Mouse (Mus musculus) urinary bladder, postnatal 10 days (tissue): ENCODE data around the gene Inpp5a.

Experiments used
- DNase-seq: peaks from one replicate; pipeline ENCODE4 v3.0.0; 2022; ENCODE audit warnings: low spot score

Inpp5a gene

GRCm38 (mm10) chr7:139445621-139446020, 56.7 kb downstream of the Inpp5a start:
- no peak for DNase-seq

- DNase-seq: no peak
Observed at GRCm38 (mm10) chr7:139447381-139447780, 58.5 kb downstream of the Inpp5a start.

- DNase-seq: no peak
Observed at GRCm38 (mm10) chr7:139450186-139450998, 61.5 kb downstream of the Inpp5a start.

GRCm38 (mm10) chr7:139451711-139452110, 62.8 kb downstream of the Inpp5a start:
- no peak for DNase-seq

- no peak for DNase-seq
Observed at GRCm38 (mm10) chr7:139452199-139452598, 63.3 kb downstream of the Inpp5a start.

- DNase-seq: no peak
Observed at GRCm38 (mm10) chr7:139453198-139453597, 64.3 kb downstream of the Inpp5a start.

- no peak for DNase-seq
Observed at GRCm38 (mm10) chr7:139454285-139454684, 65.4 kb downstream of the Inpp5a start.

GRCm38 (mm10) chr7:139456759-139457158, 67.8 kb downstream of the Inpp5a start:
- no peak for DNase-seq

- DNase-seq: no peak
Observed at GRCm38 (mm10) chr7:139461344-139461743, 72.4 kb downstream of the Inpp5a start.

GRCm38 (mm10) chr7:139462142-139462541, 73.2 kb downstream of the Inpp5a start:
- DNase-seq: no peak

- no peak for DNase-seq
Observed at GRCm38 (mm10) chr7:139465538-139465937, 76.6 kb downstream of the Inpp5a start.

- DNase-seq: no peak
Observed at GRCm38 (mm10) chr7:139466484-139467176, 77.7 kb downstream of the Inpp5a start.

GRCm38 (mm10) chr7:139467177-139467895, 78.4 kb downstream of the Inpp5a start:
- DNase-seq: no peak

GRCm38 (mm10) chr7:139467896-139468279, 79.0 kb downstream of the Inpp5a start:
- DNase-seq: no peak

GRCm38 (mm10) chr7:139468440-139468839, 79.5 kb downstream of the Inpp5a start:
- DNase-seq: no peak

- no peak for DNase-seq
Observed at GRCm38 (mm10) chr7:139469457-139469856, 80.5 kb downstream of the Inpp5a start.

- DNase-seq: no peak
Observed at GRCm38 (mm10) chr7:139470481-139470880, 81.6 kb downstream of the Inpp5a start.

- no peak for DNase-seq
Observed at GRCm38 (mm10) chr7:139472052-139472451, 83.1 kb downstream of the Inpp5a start.

GRCm38 (mm10) chr7:139472865-139473549, 84.1 kb downstream of the Inpp5a start:
- DNase-seq: peak; percentile 55

- DNase-seq: no peak
Observed at GRCm38 (mm10) chr7:139475896-139476295, 87.0 kb downstream of the Inpp5a start.

GRCm38 (mm10) chr7:139476700-139477099, 87.8 kb downstream of the Inpp5a start:
- no peak for DNase-seq

- DNase-seq: no peak
Observed at GRCm38 (mm10) chr7:139477748-139478147, 88.8 kb downstream of the Inpp5a start.
